Mouse (Mus musculus): ENCODE measurements around the gene Apol8.

DNA sequence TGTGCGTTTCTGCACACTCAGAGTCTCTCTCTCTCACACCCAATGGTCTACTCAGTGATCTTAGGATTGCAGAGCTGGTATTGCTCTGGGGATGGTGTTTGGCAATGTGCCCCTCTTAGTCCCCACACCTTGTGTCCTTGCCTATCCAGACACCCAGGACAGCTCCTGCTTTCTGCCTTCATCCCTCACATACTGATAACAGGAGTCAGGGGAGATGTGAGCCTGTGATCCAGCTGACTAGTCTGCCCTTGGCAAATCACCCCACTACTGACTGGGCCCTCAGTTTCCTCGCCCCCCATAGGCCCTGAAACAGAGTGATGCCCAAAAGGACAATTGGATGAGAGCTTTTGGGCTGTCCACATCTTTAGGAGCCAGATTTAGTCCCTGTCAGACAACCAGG lies 722 bp downstream of the Apol8 start:
- no peak for TF ChIP-seq POLR2A (IDR thresholded peaks at IDR 0.05; ENCODE audit: borderline replicate concordance, extremely low read depth, low read depth, low read length)
- no peak for TF ChIP-seq CTCF (IDR thresholded peaks at IDR 0.05; ENCODE audit: insufficient read depth, low read length)

Data from lung, adult 2 months (tissue).